Mouse (Mus musculus): ENCODE data around the gene Nrg3. TPM values are rescaled to one million over a fixed set of nuclear protein-coding genes. Genes with fewer than 3 reads are reported as not detected.
"Not testable (repeated sequence)": the region's sequence is repeated elsewhere in the genome, so short reads cannot be mapped to it uniquely, and the experiment has no call there.

Gene Nrg3
- total RNA-seq, 2 experiments from 2014 or later, result 63.5 to 76.8 TPM

GRCm38 (mm10) chr14:38616969-38617368, 855.9 kb downstream of the Nrg3 start:
- no peak for DNase-seq

GRCm38 (mm10) chr14:38597735-38598134, 875.2 kb downstream of the Nrg3 start:
- DNase-seq, result no peak

- DNase-seq, result no peak
These were observed 878.6 kb downstream of the Nrg3 start for GRCm38 (mm10) chr14:38594297-38594696.

- DNase-seq, result no peak
These were observed 896.1 kb downstream of the Nrg3 start for GRCm38 (mm10) chr14:38576796-38577195.

GRCm38 (mm10) chr14:38568184-38568583, 904.7 kb downstream of the Nrg3 start:
- DNase-seq, result no peak

- DNase-seq, result no peak
These were observed 906.7 kb downstream of the Nrg3 start for GRCm38 (mm10) chr14:38566182-38566581.

GRCm38 (mm10) chr14:38554636-38555035, 918.3 kb downstream of the Nrg3 start:
- DNase-seq, result no peak

- DNase-seq, result no peak
These were observed 925.6 kb downstream of the Nrg3 start for GRCm38 (mm10) chr14:38547257-38547656.

- no peak for DNase-seq
These were observed 937.7 kb downstream of the Nrg3 start for GRCm38 (mm10) chr14:38535181-38535580.

- no peak for DNase-seq
These were observed 939.4 kb downstream of the Nrg3 start for GRCm38 (mm10) chr14:38533495-38533894.

GRCm38 (mm10) chr14:38516232-38516631, 956.7 kb downstream of the Nrg3 start:
- no peak for DNase-seq

GRCm38 (mm10) chr14:38509016-38509415, 963.9 kb downstream of the Nrg3 start:
- no peak for DNase-seq

- no peak for DNase-seq
These were observed 977.9 kb downstream of the Nrg3 start for GRCm38 (mm10) chr14:38494970-38495369.

GRCm38 (mm10) chr14:38447086-38447485, 1025.8 kb downstream of the Nrg3 start:
- peak; percentile 16 to 21 for DNase-seq

- no peak for DNase-seq
These were observed 1028.1 kb downstream of the Nrg3 start for GRCm38 (mm10) chr14:38444788-38445187.

GRCm38 (mm10) chr14:38433793-38434589, 1038.9 kb downstream of the Nrg3 start:
- DNase-seq, result no peak

GRCm38 (mm10) chr14:38374660-38375059, 1098.2 kb downstream of the Nrg3 start:
- no peak for DNase-seq

GRCm38 (mm10) chr14:38340967-38341366, 1131.9 kb downstream of the Nrg3 start:
- no peak for DNase-seq

- DNase-seq, result not testable (repeated sequence)
These were observed 1150.0 kb downstream of the Nrg3 start for GRCm38 (mm10) chr14:38322841-38323240.

- DNase-seq, result no peak
These were observed 1152.1 kb downstream of the Nrg3 start for GRCm38 (mm10) chr14:38320619-38321340.
